Mouse (Mus musculus): ENCODE data around the gene 2010003K11Rik. TPM values are rescaled to one million over a fixed set of nuclear protein-coding genes. Genes with fewer than 3 reads are reported as not detected.
"Not testable (repeated sequence)": the region's sequence is repeated elsewhere in the genome, so short reads cannot be mapped to it uniquely, and the experiment has no call there.

The 2010003K11Rik gene
- total RNA-seq, 2 experiments from 2014 or later = not detected

GRCm38 (mm10) chr19:4461981-4462380 lies 36.4 kb downstream of the 2010003K11Rik start:
- DNase-seq (ENCODE audit: low spot score in 2 of 2) = no peak

DNA sequence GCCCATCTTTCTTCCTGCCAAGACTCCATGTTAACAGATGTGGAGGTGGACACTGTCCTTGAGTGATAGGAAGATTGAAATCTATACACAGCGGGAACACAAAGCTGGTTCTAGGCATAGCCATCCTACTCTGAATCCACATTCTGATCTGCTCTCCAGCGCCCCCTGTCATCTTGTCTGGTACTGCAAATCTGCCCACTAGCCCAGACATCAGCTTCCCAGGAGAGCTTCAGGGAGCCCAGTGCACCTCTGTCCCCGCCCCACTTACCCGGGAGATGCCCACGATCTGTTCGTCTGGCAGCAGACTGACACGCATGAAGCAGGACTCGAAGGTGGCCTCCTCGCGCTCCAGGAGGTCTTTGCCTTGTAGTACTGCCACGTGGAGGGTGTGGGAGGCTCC lies 42.2 kb downstream of the 2010003K11Rik start:
- peak; percentile 68 to 75 for DNase-seq (ENCODE audit: low spot score in 2 of 2)

- DNase-seq (ENCODE audit: low spot score in 2 of 2) = no peak
Measured at GRCm38 (mm10) chr19:4455071-4455800, 43.1 kb downstream of the 2010003K11Rik start.

DNA sequence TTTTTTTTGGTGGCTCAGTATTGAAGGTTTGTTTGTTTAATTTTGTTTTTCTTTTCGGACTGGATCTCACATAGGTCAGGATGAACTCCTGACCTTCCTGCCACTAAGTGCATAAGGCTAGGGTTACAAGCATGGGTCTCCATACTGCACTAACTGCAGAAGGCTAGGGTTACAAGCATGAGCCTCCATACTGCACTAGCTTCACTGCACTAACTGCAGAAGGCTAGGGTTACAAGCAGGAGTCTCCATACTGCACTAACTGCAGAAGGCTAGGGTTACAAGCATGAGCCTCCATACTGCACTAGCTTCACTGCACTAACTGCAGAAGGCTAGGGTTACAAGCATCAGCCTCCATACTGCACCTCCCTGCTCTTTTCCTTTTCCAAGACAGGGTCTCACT lies 44.3 kb downstream of the 2010003K11Rik start:
- not testable (repeated sequence) for DNase-seq (ENCODE audit: low spot score in 2 of 2)

GRCm38 (mm10) chr19:4452525-4452924 lies 45.9 kb downstream of the 2010003K11Rik start:
- DNase-seq (ENCODE audit: low spot score in 2 of 2) = no peak

DNA sequence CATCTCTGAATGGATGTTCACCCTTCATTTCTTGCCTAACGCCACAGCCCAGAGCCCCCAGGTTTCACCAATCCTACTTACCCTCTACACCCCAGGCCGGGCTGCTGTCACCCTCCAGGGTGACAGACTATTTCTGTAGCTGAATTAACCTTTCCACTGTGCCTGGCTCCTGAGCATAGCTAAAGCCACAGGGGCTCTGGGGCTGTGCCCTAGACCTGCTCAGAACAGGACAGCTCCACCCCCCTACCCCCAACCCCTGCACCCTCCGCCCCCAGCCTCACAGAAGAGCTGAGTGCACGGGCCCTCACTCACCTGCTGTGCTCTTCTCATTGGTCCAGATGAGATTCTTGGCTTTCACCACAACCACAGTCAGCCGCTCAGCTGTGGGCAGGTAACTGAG lies 46.4 kb downstream of the 2010003K11Rik start:
- no peak for DNase-seq (ENCODE audit: low spot score in 2 of 2)

GRCm38 (mm10) chr19:4451098-4451497 lies 47.3 kb downstream of the 2010003K11Rik start:
- no peak for DNase-seq (ENCODE audit: low spot score in 2 of 2)

DNA sequence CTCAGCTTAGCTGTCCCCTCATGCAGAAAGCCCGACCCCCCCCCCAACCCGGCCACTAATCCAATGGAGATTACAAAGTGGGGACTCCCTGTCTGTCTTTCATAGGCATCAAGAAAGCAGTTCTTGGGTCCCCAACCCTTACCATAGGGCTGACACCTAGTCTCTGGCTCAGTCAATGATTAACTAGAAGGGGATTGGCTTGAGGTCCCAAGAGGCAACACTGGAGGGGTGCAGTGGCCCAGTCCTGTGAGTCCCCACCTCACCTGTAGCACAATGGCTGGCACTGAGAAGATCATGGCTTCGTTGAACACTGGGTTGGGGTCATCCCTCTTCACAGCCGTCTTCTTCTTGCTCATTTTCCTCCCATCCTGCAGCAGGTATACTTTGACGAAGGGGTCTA lies 47.7 kb downstream of the 2010003K11Rik start:
- DNase-seq (ENCODE audit: low spot score in 2 of 2) = no peak

DNA sequence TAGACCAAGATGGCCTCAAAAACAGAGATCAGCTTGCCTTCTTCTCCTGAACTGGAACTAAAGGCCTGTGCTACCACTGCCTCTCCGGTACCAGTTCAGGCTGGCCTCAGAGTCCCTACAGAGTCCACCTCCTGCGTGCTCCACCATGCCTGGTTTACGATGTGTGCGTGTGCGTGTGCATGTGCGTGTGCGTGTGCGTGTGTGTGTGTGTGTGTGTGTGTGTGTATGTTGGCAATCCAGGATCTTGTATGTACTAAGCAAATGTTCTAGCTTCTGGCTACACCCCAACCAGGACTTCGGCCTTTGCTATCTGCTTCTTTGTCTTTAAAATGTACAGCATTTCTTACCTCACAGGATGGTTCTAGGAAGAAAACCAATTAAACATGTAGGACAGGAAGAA lies 49.2 kb downstream of the 2010003K11Rik start:
- no peak for DNase-seq (ENCODE audit: low spot score in 2 of 2)

GRCm38 (mm10) chr19:4447445-4447844 lies 50.9 kb downstream of the 2010003K11Rik start:
- DNase-seq (ENCODE audit: low spot score in 2 of 2) = no peak

Other genes with a start within 250 kb of the 2010003K11Rik start
- gene Ssh3, start 229.4 kb downstream of the 2010003K11Rik start, total RNA-seq (2021) = 10 to 100 TPM; 49.0 to 66.1 TPM
- gene Ankrd13d, start 215.4 kb downstream of the 2010003K11Rik start, total RNA-seq (2021) = 10 to 100 TPM; 76.3 to 89.4 TPM
- gene Grk2, start 192.4 kb downstream of the 2010003K11Rik start, total RNA-seq (2021) = 100 to 1,000 TPM; 141 to 147 TPM
- 10 to 100 TPM; 70.1 to 71.5 TPM for gene Kdm2a, start 100.3 kb downstream of the 2010003K11Rik start, total RNA-seq (2021)
- 1 to 10 TPM; 2.2 to 2.3 TPM for gene Rhod, start 59.2 kb downstream of the 2010003K11Rik start, total RNA-seq (2021)
- 10 to 100 TPM; 21.4 to 21.5 TPM for gene Syt12, start 21.1 kb downstream of the 2010003K11Rik start, total RNA-seq (2021)
- 10 to 100 TPM; 39.4 to 47.9 TPM for gene Pcx, start 11.9 kb upstream of the 2010003K11Rik start, total RNA-seq (2021)
- gene Lrfn4, start 117.1 kb upstream of the 2010003K11Rik start, total RNA-seq (2021) = 10 to 100 TPM; 67.0 to 67.3 TPM
- 10 to 100 TPM; 19.8 to 20.9 TPM for gene Rce1, start 127.1 kb upstream of the 2010003K11Rik start, total RNA-seq (2021)
- gene Gm960, start 200.1 kb upstream of the 2010003K11Rik start, total RNA-seq (2021) = 1 to 10 TPM; 2.1 to 2.3 TPM
- 100 to 1,000 TPM; 545 to 601 TPM for gene Sptbn2, start 212.6 kb upstream of the 2010003K11Rik start, total RNA-seq (2021)